Mouse (Mus musculus): ENCODE data around the gene Slc19a1. TPM values are rescaled to one million over a fixed set of nuclear protein-coding genes. Genes with fewer than 3 reads are reported as not detected.

The Slc19a1 gene
- polyA plus RNA-seq, 1 experiment from 2014 or later, result 33.3 TPM

GRCm38 (mm10) chr10:77017662-77018061, 14.4 kb upstream of the Slc19a1 start:
- ATAC-seq (ENCODE audit: low FRiP score, low read depth), result no peak
- WGBS, result 76% methylated on average over 9 of the region's 9 CpGs

GRCm38 (mm10) chr10:77021399-77022052, 10.5 kb upstream of the Slc19a1 start:
- 32% methylated on average over 17 of the region's 17 CpGs for WGBS
- no peak overlapping the region for H3K27ac ChIP-seq
- H3K4me2 ChIP-seq (replicated peaks), result peak overlapping the region; percentile 40
- no peaks in the 10 kb centered on the region for H3K36me3 ChIP-seq
- H3K27me3 ChIP-seq (replicated peaks), result no peaks in the 10 kb centered on the region
- ATAC-seq (ENCODE audit: low FRiP score, low read depth), result peak; percentile 63; the same call in 1 of the 2 replicates
- H3K9ac ChIP-seq, result 0 out of 2 replicates have a peak overlapping the region, but pooled peaks have one; percentile 1
- no peaks in the 10 kb centered on the region for H3K4me1 ChIP-seq
- no peaks in the 10 kb centered on the region for H3K9me3 ChIP-seq
- no peak overlapping the region for H3K4me3 ChIP-seq

More at GRCm38 (mm10) chr10:77017662-77018061, 14.4 kb upstream of the Slc19a1 start:
- no peak overlapping the region for H3K9ac ChIP-seq
- no peaks in the 10 kb centered on the region for H3K4me1 ChIP-seq
- no peak overlapping the region for H3K27ac ChIP-seq
- H3K36me3 ChIP-seq, result no peaks in the 10 kb centered on the region
- no peak overlapping the region for H3K4me2 ChIP-seq (replicated peaks)
- H3K9me3 ChIP-seq, result no peaks in the 10 kb centered on the region
- H3K27me3 ChIP-seq (replicated peaks), result no peaks in the 10 kb centered on the region
- H3K4me3 ChIP-seq, result no peak overlapping the region

- no peaks in the 10 kb centered on the region for H3K9me3 ChIP-seq
- H3K4me2 ChIP-seq (replicated peaks), result no peak overlapping the region
- 83% methylated on average over 13 of the region's 13 CpGs for WGBS
- no peak overlapping the region for H3K4me3 ChIP-seq
- no peaks in the 10 kb centered on the region for H3K4me1 ChIP-seq
- H3K36me3 ChIP-seq, result no peaks in the 10 kb centered on the region
- ATAC-seq (ENCODE audit: low FRiP score, low read depth), result no peak
- no peak overlapping the region for H3K27ac ChIP-seq
- H3K27me3 ChIP-seq (replicated peaks), result no peaks in the 10 kb centered on the region
- H3K9ac ChIP-seq, result no peak overlapping the region
Observed at GRCm38 (mm10) chr10:77022301-77023130, 9.5 kb upstream of the Slc19a1 start.

- no peak overlapping the region for H3K4me3 ChIP-seq
- no peak overlapping the region for H3K4me2 ChIP-seq (replicated peaks)
- 81% methylated on average over 5 of the region's 5 CpGs for WGBS
- no peak overlapping the region for H3K9ac ChIP-seq
- H3K36me3 ChIP-seq, result no peaks in the 10 kb centered on the region
- ATAC-seq (ENCODE audit: low FRiP score, low read depth), result no peak
- H3K4me1 ChIP-seq, result no peaks in the 10 kb centered on the region
- H3K9me3 ChIP-seq, result no peaks in the 10 kb centered on the region
- no peaks in the 10 kb centered on the region for H3K27me3 ChIP-seq (replicated peaks)
- H3K27ac ChIP-seq, result no peak overlapping the region
Observed at GRCm38 (mm10) chr10:77024231-77024630, 7.8 kb upstream of the Slc19a1 start.

- no peaks in the 10 kb centered on the region for H3K27me3 ChIP-seq (replicated peaks)
- H3K36me3 ChIP-seq, result no peaks in the 10 kb centered on the region
- H3K9me3 ChIP-seq, result no peaks in the 10 kb centered on the region
- H3K4me2 ChIP-seq (replicated peaks), result no peak overlapping the region
- H3K4me1 ChIP-seq, result no peaks in the 10 kb centered on the region
- H3K9ac ChIP-seq, result no peak overlapping the region
- no peak for ATAC-seq (ENCODE audit: low FRiP score, low read depth)
- no peak overlapping the region for H3K27ac ChIP-seq
- WGBS, result 82% methylated on average over 3 of the region's 3 CpGs
- H3K4me3 ChIP-seq, result no peak overlapping the region
Observed at GRCm38 (mm10) chr10:77026944-77027343, 5.1 kb upstream of the Slc19a1 start.

- WGBS, result 81% methylated on average over 6 of the region's 6 CpGs
- no peak overlapping the region for H3K4me2 ChIP-seq (replicated peaks)
- H3K4me3 ChIP-seq, result no peak overlapping the region
- H3K36me3 ChIP-seq, result no peaks in the 10 kb centered on the region
- H3K27me3 ChIP-seq (replicated peaks), result no peaks in the 10 kb centered on the region
- H3K27ac ChIP-seq, result no peak overlapping the region
- no peak overlapping the region for H3K9ac ChIP-seq
- H3K4me1 ChIP-seq, result peaks cover 11% of the 10 kb centered on the region
- no peak for ATAC-seq (ENCODE audit: low FRiP score, low read depth)
- H3K9me3 ChIP-seq, result no peaks in the 10 kb centered on the region
Observed at GRCm38 (mm10) chr10:77028782-77029296, 3.2 kb upstream of the Slc19a1 start.

- H3K9ac ChIP-seq, result no peak overlapping the region
- H3K4me3 ChIP-seq, result no peak overlapping the region
- no peak for ATAC-seq (ENCODE audit: low FRiP score, low read depth)
- H3K36me3 ChIP-seq, result no peaks in the 10 kb centered on the region
- no peak overlapping the region for H3K27ac ChIP-seq
- no peaks in the 10 kb centered on the region for H3K27me3 ChIP-seq (replicated peaks)
- H3K4me2 ChIP-seq (replicated peaks), result no peak overlapping the region
- no peaks in the 10 kb centered on the region for H3K9me3 ChIP-seq
- WGBS, result 89% methylated on average over 4 of the region's 4 CpGs
- H3K4me1 ChIP-seq, result peaks cover 20% of the 10 kb centered on the region
Observed at GRCm38 (mm10) chr10:77029761-77030160, 2.3 kb upstream of the Slc19a1 start.

- no peaks in the 10 kb centered on the region for H3K9me3 ChIP-seq
- no peak overlapping the region for H3K27ac ChIP-seq
- H3K4me3 ChIP-seq, result no peak overlapping the region
- no peaks in the 10 kb centered on the region for H3K36me3 ChIP-seq
- H3K4me1 ChIP-seq, result peaks cover 28% of the 10 kb centered on the region
- ATAC-seq (ENCODE audit: low FRiP score, low read depth), result no peak
- no peaks in the 10 kb centered on the region for H3K27me3 ChIP-seq (replicated peaks)
- no peak overlapping the region for H3K4me2 ChIP-seq (replicated peaks)
- no peak overlapping the region for H3K9ac ChIP-seq
- WGBS, result 84% methylated on average over 5 of the region's 5 CpGs
Observed at GRCm38 (mm10) chr10:77030666-77031065, 1.4 kb upstream of the Slc19a1 start.

GRCm38 (mm10) chr10:77032591-77033322, 716 bp downstream of the Slc19a1 start:
- H3K27me3 ChIP-seq (replicated peaks), result no peaks in the 10 kb centered on the region
- WGBS, result under 1% methylated on average over 49 of the region's 49 CpGs
- H3K9ac ChIP-seq, result peak overlapping the region; percentile 67
- peak overlapping the region; percentile 91 for H3K4me2 ChIP-seq (replicated peaks)
- H3K36me3 ChIP-seq, result no peaks in the 10 kb centered on the region
- peak; percentile 94 for ATAC-seq (ENCODE audit: low FRiP score, low read depth)
- peak overlapping the region; percentile 60 for H3K4me3 ChIP-seq
- H3K9me3 ChIP-seq, result no peaks in the 10 kb centered on the region
- H3K4me1 ChIP-seq, result peaks cover 28% of the 10 kb centered on the region
- 0 out of 2 replicates have a peak overlapping the region, but pooled peaks have one; percentile 46 for H3K27ac ChIP-seq

- H3K9me3 ChIP-seq, result no peaks in the 10 kb centered on the region
- peak; percentile 71 for ATAC-seq (ENCODE audit: low FRiP score, low read depth)
- H3K4me2 ChIP-seq (replicated peaks), result peak overlapping the region; percentile 91
- under 1% methylated on average over 30 of the region's 30 CpGs for WGBS
- H3K4me3 ChIP-seq, result peak overlapping the region; percentile 60
- H3K27me3 ChIP-seq (replicated peaks), result no peaks in the 10 kb centered on the region
- peaks cover 28% of the 10 kb centered on the region for H3K4me1 ChIP-seq
- peaks cover 4% of the 10 kb centered on the region; the same call in 1 of the 2 replicates for H3K36me3 ChIP-seq
- no peak overlapping the region for H3K27ac ChIP-seq
- H3K9ac ChIP-seq, result peak overlapping the region; percentile 67
Observed at GRCm38 (mm10) chr10:77033323-77034025, 1.4 kb downstream of the Slc19a1 start.

- Histone ChIP-seq H3K4me1 (peaks cover 28% of the 10 kb centered on the region), H3K9me3 (no peaks in the 10 kb centered on the region), H3K4me2 (replicated peaks) (0 out of 2 replicates have a peak overlapping the region, but pooled peaks have one; percentile 91), H3K9ac (no peak overlapping the region), H3K27ac (no peak overlapping the region), H3K4me3 (no peak overlapping the region), H3K36me3 (peaks cover 21% of the 10 kb centered on the region), H3K27me3 (replicated peaks) (no peaks in the 10 kb centered on the region)
- no peak for ATAC-seq (ENCODE audit: low FRiP score, low read depth)
- WGBS, result 86% methylated on average over 6 of the region's 6 CpGs
Observed at GRCm38 (mm10) chr10:77035487-77035886, 3.4 kb downstream of the Slc19a1 start.
